Mouse (Mus musculus) frontal cortex, postnatal 10 days (tissue): ENCODE results near the gene Dbn1.
A peak's percentile ranks its signal among the peaks of the same experiment; 100 is the strongest.

ENCODE experiments used
- DNase-seq, 2 experiments: peaks; one replicate each; pipeline ENCODE4 v3.0.0; 2022; ENCODE audit warnings: low spot score in 2 of 2, mixed read lengths in 1 of 2

Gene Dbn1

GRCm38 (mm10) chr13:55487578-55488498, at the start of gene Dbn1:
Gene Dbn1, minus strand, starts transcription at chr13:55488111.
- DNase-seq, result peak in 1 of 2 experiments; percentile 61

- peak; percentile 100 for DNase-seq
These were observed 48.6 kb upstream of the Dbn1 start, which contains the start of gene Ddx41 for GRCm38 (mm10) chr13:55536194-55537175. Gene Ddx41, minus strand, starts transcription at chr13:55536658.

- no peak for DNase-seq
These were observed 47.9 kb upstream of the Dbn1 start for GRCm38 (mm10) chr13:55535796-55536193.

GRCm38 (mm10) chr13:55535191-55535590, 47.3 kb upstream of the Dbn1 start:
- no peak for DNase-seq

- DNase-seq, result peak in 1 of 2 experiments; percentile 29
These were observed 41.4 kb upstream of the Dbn1 start, which contains the start of gene Dok3 for GRCm38 (mm10) chr13:55529198-55529915. Gene Dok3, minus strand, starts transcription at chr13:55529296.

GRCm38 (mm10) chr13:55527834-55528772, 40.2 kb upstream of the Dbn1 start:
- peak in 1 of 2 experiments; percentile 42 for DNase-seq

- DNase-seq, result peak in 1 of 2 experiments; percentile 30
These were observed 39.3 kb upstream of the Dbn1 start for GRCm38 (mm10) chr13:55527212-55527611.

GRCm38 (mm10) chr13:55525733-55526553, 38.0 kb upstream of the Dbn1 start:
- DNase-seq, result no peak

- DNase-seq, result no peak
These were observed 36.2 kb upstream of the Dbn1 start for GRCm38 (mm10) chr13:55523951-55524600.

- no peak for DNase-seq
These were observed 35.4 kb upstream of the Dbn1 start for GRCm38 (mm10) chr13:55523278-55523677.

GRCm38 (mm10) chr13:55522730-55523129, 34.8 kb upstream of the Dbn1 start:
- DNase-seq, result no peak

GRCm38 (mm10) chr13:55519606-55520005, 31.7 kb upstream of the Dbn1 start:
- no peak for DNase-seq

- DNase-seq, result peak in 1 of 2 experiments; percentile 85
These were observed 29.0 kb upstream of the Dbn1 start for GRCm38 (mm10) chr13:55516955-55517354.

GRCm38 (mm10) chr13:55513828-55514227, 25.9 kb upstream of the Dbn1 start:
- no peak for DNase-seq

GRCm38 (mm10) chr13:55513111-55513748, 25.3 kb upstream of the Dbn1 start, which contains the start of gene Pdlim7:
Gene Pdlim7, minus strand, starts transcription at chr13:55513676.
- DNase-seq, result peak; percentile 76 to 86

GRCm38 (mm10) chr13:55512379-55513031, 24.6 kb upstream of the Dbn1 start:
- DNase-seq, result no peak

GRCm38 (mm10) chr13:55511492-55511861, 23.6 kb upstream of the Dbn1 start:
- DNase-seq, result no peak
